Mouse (Mus musculus): ENCODE data around the gene Coq10b. TPM values are rescaled to one million over a fixed set of nuclear protein-coding genes. Genes with fewer than 3 reads are reported as not detected.

The Coq10b gene
- total RNA-seq, 2 experiments from 2014 or later: 25.8 to 28.5 TPM

DNA sequence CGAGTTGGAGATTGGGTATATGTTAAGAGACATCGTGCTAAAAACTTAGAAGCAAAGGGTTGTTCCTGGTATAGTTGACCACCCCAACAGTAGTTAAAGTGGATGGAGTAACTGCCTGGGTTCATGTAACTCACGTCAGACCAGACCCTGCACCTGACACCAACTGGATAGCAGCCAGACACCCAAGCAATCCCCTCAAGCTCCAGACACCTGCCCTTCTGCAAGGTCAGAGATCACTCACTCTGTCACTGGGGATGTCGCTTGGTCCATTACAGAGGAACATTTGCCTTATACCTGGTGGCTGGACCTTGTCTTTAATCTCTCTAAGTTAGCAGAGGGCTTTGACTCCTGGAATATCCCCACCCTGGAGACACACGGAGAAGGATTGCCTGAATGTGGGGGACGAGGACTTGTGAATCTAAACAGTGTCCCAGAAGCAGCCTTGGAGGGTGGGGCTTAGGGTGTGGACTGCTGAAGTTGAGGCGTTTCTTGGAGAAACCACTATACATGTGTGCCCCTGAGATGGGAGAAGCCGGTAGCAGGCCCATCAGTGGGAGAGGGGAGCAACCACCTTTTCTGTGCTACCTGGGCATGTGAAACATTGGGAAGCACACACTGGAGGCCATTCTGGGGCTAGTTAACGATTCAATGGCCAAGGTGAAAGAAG lies 54.5 kb downstream of the Coq10b start:
- ATAC-seq (ENCODE audit: poor library complexity, severe bottlenecking): no peak

DNA sequence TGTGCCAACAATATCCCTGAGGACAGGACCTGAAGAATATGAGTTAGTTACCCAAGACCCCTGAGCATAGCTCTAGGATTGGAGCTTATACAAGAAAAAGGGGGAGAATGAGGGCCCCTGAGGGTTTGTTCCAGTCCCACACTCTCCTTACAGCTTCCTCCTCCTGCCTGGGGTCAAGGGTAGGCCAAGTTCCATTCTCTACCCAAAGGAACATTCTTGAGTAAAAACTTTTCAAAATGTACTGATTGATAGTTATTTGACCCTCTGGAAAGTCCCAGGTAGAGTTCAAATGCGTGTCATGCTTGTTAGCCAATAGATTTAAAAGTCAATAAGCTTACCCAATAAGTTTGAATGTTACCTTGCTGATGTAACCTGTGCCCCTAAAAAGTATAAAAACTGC lies 55.1 kb downstream of the Coq10b start:
- no peak for ATAC-seq (ENCODE audit: poor library complexity, severe bottlenecking)

DNA sequence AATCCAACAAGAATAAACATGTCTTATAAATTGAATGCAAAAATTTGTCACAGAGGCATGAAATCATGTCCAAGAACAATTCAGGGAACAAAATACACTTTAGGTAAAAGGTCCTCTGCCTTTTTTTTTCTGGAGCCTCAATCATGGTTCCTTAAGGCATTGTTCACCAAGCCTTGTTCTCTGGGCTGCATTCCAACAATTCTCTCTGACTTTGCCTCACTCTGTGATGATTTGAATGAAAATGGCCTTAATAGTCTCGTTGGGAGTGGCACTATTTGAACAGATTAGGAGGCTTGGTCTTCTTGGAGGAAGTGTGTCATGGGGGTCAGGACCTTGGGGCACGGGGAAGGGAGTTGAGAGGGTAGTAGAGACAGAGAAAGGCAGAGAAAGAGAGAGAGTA lies 55.9 kb downstream of the Coq10b start:
- no peak for ATAC-seq (ENCODE audit: poor library complexity, severe bottlenecking)

DNA sequence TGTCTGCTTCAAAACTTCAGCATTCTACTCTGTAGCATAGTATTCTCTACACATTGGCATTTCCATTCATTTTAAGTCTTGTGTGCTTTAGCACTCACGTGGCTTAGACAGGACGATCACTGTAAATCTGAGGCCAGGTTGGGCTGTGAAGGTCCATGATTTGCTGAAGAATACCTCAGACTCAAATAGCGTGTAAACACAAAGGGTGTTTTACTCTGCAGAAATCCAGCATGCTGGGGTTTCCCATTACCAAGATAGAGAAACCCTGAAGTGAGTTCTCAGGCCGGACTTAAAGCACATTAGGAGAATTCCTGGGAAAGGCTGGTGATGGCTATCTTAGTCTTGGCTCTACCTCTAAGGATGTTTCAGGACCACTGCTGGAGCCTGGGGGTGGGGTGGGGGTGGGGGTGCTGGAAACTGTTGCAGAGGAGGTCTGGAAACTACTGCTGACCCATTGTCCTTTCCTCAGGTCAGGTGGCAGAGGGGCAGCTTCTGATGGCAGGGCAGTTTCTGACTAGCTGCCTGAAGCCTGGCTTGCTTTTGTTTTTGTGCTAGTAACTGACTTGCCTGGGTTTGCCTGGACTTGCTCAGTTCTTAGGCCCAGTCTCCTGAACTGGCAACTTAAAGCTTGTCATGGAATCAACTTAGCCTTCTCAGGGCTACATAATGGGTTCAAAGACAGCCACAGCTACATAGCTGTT lies 56.6 kb downstream of the Coq10b start:
- no peak for ATAC-seq (ENCODE audit: poor library complexity, severe bottlenecking)

Other genes with a start within 250 kb of the Coq10b start
- gene Ankrd44, start 126.4 kb upstream of the Coq10b start, total RNA-seq (2015): 205 and 209 TPM in 2 replicates
- 124 and 138 TPM in 2 replicates for gene Ankrd44, start 126.4 kb upstream of the Coq10b start, total RNA-seq (2017)
- gene Sf3b1, start 25.3 kb upstream of the Coq10b start, total RNA-seq (2015): 288 and 309 TPM in 2 replicates
- 305 and 338 TPM in 2 replicates for gene Sf3b1, start 25.3 kb upstream of the Coq10b start, total RNA-seq (2017)
- gene Hspe1, start 35.4 kb downstream of the Coq10b start, total RNA-seq (2015): 119 TPM in 2 replicates
- 121 and 162 TPM in 2 replicates for gene Hspe1, start 35.4 kb downstream of the Coq10b start, total RNA-seq (2017)
- gene Hspd1, start 35.5 kb downstream of the Coq10b start, total RNA-seq (2015): 56.6 and 68.6 TPM in 2 replicates
- gene Hspd1, start 35.5 kb downstream of the Coq10b start, total RNA-seq (2017): 112 and 120 TPM in 2 replicates
- 58.9 and 68.5 TPM in 2 replicates for gene Mob4, start 78.5 kb downstream of the Coq10b start, total RNA-seq (2015)
- gene Mob4, start 78.5 kb downstream of the Coq10b start, total RNA-seq (2017): 50.4 and 56.6 TPM in 2 replicates
- 0.73 and 2.2 TPM in 2 replicates for gene Rftn2, start 174.0 kb downstream of the Coq10b start, total RNA-seq (2015)
- 1.7 and 2.5 TPM in 2 replicates for gene Rftn2, start 174.0 kb downstream of the Coq10b start, total RNA-seq (2017)
- 2.7 and 3.9 TPM in 2 replicates for gene Mars2, start 184.4 kb downstream of the Coq10b start, total RNA-seq (2015)
- gene Mars2, start 184.4 kb downstream of the Coq10b start, total RNA-seq (2017): 3.7 and 4.1 TPM in 2 replicates